Mouse (Mus musculus) splenic B cell, adult 2 months (primary cell): ENCODE measurements around the gene Ccnl1.

Experiments
- DNase-seq: peaks from one replicate; pipeline ENCODE4 v3.0.0-alpha.2; 2011; ENCODE audit warnings: low read depth, low spot score
- H3K27me3 ChIP-seq: 2 replicates; pipeline ENCODE4 v1.6.1; 2012; ENCODE audit warnings: mild to moderate bottlenecking, low read length, moderate library complexity, mixed read lengths; ENCODE audit not compliant: control insufficient read depth, poor library complexity, insufficient read depth, severe bottlenecking
- H3K36me3 ChIP-seq: 2 replicates; pipeline ENCODE4 v1.6.1; 2012; ENCODE audit warnings: mild to moderate bottlenecking, low read length, moderate library complexity, mixed read lengths; ENCODE audit not compliant: control insufficient read depth, poor library complexity, insufficient read depth, severe bottlenecking

Gene Ccnl1

DNA sequence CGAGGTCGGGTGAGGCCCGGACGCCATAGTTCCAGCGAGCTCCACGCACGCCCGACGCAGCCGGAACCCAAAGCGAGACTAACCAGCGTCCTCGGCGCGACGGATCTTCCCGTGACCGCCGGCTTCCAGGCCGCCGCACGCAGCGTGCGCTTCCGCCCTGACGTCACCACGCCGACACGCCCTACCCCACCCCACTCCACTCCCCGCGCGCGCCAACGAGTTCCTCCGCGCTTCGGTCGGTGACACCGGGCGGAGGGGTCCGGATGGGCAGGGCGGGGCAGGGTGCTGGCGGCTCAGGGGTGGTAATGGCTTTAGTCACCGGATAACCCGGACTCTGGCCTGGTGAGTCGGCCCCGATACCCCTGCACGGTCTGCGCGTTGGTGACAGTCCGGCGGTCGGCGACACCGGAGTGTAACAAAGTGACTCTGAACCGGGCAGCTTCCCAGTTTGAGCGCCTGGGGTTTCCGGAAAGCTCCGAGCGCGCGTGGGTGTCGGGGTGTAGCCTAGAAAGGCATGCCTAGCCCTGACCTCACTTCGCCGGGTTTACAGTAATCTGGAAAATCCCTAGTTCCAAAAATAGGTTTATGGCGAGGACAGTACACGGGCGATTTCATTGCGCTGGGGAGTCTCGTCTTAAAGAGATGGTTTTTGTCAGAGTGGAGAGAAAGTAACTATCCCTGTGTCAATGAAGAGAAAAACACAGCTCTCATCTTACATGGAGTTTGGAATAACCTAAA is at the start of gene Ccnl1:
Ccnl1 (minus strand) TSS at position 148 of the 738 bp plus-strand sequence.
- H3K27me3 ChIP-seq = no peaks in the 10 kb centered on the region
- peaks cover 13% of the 10 kb centered on the region for H3K36me3 ChIP-seq
- DNase-seq = peak; percentile 98

DNA sequence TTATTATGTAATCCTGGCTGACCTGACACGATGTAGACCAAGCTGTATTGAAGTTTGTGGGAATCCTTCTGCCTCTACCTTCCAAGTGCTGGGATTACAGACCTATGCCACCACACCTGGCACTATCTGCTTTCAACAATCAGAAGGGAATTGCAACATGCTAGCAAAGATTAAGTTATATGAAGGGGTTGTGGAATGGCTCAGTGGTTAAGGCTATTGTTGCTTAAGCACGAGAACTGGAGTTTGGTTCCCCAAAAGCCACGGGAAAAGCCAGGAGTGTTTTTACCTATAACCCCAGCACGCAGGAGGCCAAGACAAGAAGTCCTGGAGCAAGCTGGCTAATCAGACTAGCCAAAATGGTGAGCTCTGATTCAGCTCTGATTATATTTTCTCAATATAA is 46.9 kb upstream of the Ccnl1 start:
- H3K36me3 ChIP-seq = no peaks in the 10 kb centered on the region
- no peak for DNase-seq
- no peaks in the 10 kb centered on the region for H3K27me3 ChIP-seq

DNA sequence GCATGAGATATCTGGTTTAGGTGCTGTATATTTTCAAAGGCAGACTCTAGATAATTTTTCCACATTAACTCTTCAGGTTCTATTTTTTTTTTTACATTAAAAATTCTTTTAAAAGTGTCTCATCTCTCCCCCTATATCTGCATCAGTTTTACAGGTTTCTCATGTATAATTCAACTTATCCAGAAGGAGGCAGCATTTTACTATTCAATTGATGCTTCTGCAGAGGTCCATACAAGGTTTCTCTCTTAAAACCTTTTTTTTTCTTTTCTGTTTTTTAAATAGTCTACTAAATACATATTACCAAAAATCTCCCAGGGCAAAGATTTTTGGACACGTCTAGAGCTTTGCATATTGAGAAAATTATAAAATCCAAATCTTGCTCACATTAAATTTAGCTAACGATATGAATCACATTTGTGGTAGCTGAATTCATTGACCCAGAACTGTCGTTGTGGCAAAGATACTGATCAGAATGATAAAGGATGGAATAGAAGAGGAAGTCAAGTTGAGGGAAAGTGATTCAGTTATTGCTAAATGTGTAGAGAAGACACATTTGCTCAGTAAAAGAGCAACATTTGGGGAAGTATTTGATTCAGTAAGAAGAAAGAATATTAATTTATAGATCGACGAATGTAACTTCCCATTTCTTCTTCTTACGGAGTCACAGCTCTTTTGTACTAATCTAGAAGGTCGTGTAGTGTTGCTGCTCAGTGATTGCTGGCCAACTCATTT is 46.3 kb upstream of the Ccnl1 start:
- peak; percentile 15 for DNase-seq
- H3K27me3 ChIP-seq = no peaks in the 10 kb centered on the region
- H3K36me3 ChIP-seq = no peaks in the 10 kb centered on the region

DNA sequence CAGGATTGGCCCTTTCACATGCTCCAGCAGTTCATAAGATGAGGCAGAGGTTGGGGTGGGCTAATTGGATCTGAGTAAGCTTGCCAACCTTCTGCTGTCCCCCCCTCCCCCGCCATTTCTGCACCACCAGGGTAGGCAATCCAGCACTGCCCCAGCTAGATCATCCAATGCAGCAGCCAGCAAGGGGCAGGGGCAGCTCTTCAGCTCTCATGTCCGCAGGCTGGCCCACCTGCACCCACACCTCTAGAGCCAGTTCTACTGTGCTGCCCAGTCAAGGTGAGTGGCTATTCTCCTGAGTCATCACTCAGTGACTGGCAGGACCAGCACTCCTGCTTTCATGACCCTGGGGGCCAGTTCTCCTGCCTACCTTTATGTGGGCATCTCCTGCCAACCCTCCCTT is 42.4 kb upstream of the Ccnl1 start:
- no peaks in the 10 kb centered on the region for H3K36me3 ChIP-seq
- no peaks in the 10 kb centered on the region for H3K27me3 ChIP-seq
- no peak for DNase-seq

DNA sequence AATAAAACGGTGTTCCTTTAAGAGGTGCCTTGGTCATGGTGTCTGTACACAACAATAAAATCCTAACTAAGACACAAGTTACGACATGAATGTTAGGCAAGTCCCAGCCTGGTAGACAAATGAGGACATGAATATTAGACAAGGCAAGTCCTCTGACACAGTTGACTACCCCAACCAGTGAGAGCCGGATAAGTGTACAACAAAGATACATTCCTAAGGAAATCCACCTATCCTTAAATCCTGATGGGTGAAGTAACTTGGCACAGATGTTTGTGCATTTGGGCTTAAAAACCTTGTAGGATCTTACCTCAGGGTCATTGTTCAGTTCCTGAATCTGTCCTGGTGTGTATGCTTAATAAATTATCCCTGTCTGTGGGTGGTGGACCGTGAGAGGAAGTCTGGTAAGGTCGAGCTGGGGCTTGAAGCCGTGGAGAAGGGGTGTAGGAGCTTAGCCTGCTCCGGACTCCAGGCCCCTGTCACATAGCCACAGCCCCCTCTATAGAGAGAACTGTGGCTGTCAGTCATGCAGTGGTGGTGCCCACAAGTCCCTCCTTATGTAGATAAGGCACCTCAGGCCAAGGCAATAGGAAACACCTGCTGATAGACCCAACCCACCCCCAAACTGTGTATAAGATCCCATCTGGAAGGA is 39.4 kb upstream of the Ccnl1 start:
- no peak for DNase-seq
- Histone ChIP-seq H3K36me3 (no peaks in the 10 kb centered on the region), H3K27me3 (no peaks in the 10 kb centered on the region)

DNA sequence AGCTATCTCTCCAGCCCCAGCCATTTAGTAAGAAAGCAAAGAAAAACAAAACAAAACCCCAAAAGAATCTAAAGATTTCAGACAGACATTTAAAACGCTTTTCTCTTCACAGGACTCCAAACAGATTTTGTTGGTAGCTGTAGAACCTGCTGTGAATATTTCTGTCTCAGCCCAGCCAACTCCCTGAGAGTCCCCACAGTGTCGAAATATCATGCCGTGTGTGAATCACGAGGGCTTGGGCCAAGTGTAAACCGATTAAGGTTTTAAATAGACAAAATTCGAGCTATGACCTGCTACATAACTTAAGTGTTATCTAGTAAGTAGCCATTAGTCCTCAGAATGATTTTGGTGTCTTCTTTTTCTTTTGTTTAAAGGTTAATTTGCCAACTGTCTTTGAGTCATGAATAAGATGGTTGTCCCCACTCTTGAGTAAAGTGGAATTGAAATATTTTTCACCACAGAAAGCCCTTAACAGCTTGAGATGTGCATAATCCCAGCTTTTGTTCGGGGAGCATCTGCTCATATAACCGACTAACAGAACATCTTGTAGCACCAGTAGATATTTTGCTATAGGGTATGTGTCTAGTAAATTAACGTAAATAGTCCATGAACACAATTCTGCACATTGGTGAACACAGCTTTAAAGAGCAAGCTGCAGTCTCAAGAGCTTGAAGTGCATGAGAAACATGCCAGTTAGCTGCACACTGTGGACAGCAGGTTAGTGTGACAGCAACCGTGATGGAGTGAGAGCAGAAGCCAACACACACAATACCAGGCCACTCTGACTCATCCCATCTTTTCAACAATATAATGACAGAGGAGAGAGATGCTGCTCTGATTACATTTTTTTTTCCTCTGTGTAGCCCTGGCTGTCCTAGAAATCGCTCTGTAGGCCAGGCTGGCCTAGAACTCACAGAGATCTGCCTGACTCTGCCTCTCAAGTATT is 34.6 kb upstream of the Ccnl1 start:
- no peaks in the 10 kb centered on the region for H3K27me3 ChIP-seq
- no peak for DNase-seq
- no peaks in the 10 kb centered on the region for H3K36me3 ChIP-seq

DNA sequence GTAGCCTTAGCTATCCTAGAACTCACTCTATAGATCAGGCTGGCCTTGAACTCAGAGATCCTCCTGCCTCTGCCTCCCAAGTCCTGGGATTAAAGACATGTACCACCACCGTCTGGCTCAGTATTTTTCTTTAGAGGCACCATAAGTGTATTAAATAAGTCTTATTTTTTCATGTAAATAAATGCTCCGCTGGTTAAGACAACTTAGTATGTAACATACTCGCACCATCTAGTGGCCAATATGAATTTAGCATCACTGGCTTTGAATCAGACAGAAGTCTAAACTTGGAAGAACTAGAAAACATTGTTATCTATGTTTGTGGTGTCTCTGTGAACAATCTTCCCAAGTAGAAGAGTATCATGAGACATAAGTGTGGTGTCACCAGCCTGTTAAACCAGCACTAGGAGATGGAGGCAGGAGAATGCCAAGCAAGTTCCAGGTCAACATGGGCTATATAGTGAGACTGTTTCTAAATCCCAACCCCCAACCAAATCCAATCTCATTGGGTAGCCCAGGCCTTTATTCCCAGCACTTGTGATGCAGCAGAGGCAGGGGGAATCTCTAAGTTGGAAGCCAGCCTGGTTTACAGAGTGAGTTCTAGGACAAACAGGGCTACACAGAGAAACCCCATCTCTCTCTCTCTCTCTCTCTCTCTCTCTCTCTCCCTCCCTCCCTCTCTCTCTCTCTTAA is 33.1 kb upstream of the Ccnl1 start:
- peak; percentile 75 for DNase-seq
- no peaks in the 10 kb centered on the region for H3K36me3 ChIP-seq
- H3K27me3 ChIP-seq = no peaks in the 10 kb centered on the region

DNA sequence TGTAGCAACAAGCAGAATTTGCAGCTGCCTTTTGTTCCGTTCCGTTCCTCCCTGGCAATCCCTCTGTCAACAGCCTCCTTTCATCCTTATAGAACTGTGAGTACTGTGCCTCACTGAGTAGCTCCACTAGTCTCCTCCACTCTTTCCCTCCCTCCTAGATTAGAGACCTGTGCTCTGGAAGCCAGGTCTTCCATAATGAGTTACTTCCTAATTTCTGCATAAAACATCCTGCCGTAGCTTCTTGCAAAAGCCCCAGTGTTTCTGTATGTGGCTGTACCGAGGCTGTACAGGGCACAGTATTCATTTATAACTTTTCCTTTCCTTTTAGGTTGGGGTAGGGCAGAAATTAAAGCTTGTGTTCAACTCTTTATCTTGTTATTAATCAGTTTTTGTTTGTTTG is 32.5 kb upstream of the Ccnl1 start:
- H3K36me3 ChIP-seq = no peaks in the 10 kb centered on the region
- no peaks in the 10 kb centered on the region for H3K27me3 ChIP-seq
- DNase-seq = no peak

DNA sequence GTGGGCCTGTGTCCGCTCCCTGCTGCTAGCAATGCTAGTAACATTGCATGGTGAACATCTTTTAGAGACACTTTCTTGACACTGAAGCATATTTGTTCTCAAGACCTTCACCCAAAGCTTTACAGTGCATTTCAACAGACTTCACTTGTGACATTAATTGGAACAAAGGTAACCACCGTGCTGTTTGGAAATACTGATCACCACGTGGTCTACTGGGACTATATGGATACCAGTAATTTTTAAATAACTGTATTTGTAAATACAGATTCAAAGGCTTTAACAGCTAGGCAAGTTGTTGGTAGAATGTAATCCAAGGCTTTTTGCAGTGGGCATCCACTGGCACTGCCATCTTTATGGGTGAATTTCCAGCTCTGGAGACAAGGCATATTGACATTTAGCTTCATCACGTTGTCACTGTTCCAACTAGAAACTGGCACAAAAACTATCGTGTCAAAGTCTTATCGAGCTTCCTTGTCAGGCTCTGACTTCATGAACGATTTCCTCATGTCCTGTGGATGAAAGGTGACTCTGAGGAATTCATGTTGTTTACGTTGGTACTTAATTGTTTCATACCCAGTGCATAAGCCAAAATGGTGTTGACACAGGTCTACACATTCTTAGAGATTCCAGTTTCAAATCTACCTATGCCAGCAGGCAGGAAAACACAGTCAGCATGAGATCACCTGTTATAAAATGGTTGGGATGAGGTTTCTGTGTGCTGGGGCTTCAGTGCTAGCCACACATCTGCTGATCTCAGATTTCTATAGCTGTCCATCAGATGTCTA is 30.9 kb upstream of the Ccnl1 start:
- H3K27me3 ChIP-seq = no peaks in the 10 kb centered on the region
- H3K36me3 ChIP-seq = no peaks in the 10 kb centered on the region
- no peak for DNase-seq

DNA sequence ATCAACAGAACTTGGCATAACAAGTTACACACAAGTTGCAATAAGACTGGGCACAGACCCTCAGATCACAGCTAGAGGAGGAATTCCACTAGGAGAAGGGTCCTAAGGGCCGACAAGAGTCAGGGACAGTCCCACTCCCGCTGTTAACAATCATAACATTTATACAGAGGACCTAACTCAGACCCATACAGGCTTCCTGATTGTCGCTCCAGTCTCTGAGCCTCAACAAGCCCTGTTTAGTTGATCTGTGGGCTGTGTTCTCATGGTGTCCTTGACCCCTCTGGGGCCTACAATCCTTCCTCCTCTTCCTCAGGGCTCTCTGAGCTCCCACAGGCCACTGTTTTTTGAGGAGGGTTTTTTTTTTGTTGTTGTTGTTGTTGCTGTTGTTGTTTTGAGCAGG is 18.2 kb upstream of the Ccnl1 start:
- DNase-seq = no peak
- H3K36me3 ChIP-seq = no peaks in the 10 kb centered on the region
- H3K27me3 ChIP-seq = no peaks in the 10 kb centered on the region

DNA sequence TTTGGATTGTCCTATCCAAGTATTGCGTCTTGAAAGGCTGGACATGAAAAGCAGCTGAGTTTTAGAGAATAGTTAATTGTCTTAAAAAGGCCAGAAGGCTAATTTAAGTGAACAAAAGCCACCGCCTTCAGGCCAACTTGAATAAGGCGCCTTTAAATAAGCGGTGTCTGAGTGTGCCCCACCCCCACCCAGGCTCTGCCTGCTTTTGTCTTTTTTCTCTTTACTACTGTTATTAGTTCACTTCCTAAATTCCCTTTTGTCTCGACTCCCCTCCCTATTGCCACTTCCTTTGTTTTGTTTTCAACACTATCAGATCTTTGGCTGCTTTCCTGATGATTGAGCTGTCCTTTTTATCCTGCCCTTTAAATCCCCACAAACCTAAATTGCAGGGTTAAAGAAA is 17.3 kb upstream of the Ccnl1 start:
- Histone ChIP-seq H3K27me3 (no peaks in the 10 kb centered on the region), H3K36me3 (no peaks in the 10 kb centered on the region)
- DNase-seq = peak; percentile 77

DNA sequence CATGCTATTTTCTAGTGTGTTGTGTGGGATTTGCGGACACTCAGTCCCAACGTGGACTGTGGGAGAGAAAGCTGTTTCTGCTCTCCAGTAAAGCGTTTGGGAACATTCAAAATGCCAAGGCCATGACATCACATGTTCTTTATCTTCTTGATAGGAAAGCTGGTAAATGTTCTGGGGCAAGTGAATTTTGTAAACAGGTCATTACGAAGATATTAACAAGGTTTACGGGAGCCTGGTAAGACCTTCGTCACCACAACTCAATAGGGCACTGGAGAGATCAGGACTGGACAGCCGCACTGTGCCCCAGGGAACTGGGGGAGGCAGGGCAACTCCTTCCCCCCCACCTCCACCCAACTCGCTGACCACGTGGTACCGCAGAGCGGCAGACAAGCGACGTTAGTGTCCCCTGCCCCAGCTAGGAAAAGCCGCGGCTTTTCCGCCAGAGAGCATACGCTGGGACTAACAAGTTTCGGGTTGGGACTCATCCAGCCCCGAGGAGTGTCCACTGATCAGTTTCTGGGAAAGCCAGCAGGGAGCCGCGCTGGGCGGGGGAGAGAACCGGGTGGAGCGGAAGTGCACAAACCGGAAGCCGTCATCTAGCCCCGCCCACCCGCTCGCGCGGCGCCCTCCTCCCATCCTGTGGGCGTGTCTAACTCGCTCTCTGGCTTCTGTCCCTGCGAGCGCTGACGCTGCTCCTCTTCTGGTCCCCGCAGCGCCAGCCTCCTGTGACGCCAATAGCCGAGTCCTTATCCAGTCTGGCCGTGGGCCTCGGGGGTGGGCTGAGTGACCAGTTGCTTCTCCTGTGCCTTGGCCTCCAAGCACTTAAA is 16.4 kb upstream of the Ccnl1 start:
- Histone ChIP-seq H3K36me3 (no peaks in the 10 kb centered on the region), H3K27me3 (no peaks in the 10 kb centered on the region)
- DNase-seq = peak; percentile 98
